Mouse (Mus musculus) c-Kit-negative CD71-positive TER-119-positive erythroid progenitor cells, embryonic 14.5 days (primary cell): ENCODE data around the gene Cldn3.

ENCODE experiments used
- DNase-seq: peaks from one replicate; pipeline ENCODE4 v3.0.0-alpha.2; 2013; ENCODE audit warnings: low read depth, low spot score

Cldn3 gene

GRCm38 (mm10) chr5:135035608-135036359, 49.8 kb downstream of the Cldn3 start:
- no peak for DNase-seq
